Comparison of ENCODE assay signal across 9 mouse cellular contexts in genomic region chr2:63473699-63474098, GRCm38 (mm10).
DNase-seq lines count a peak whose midpoint lies in the region; ATAC-seq and TF ChIP-seq lines count a peak whose summit lies in the region.
"Had no signal": no experiment of that assay in that cellular context is flagged by ENCODE, and none has a peak within 500 bp of the region (broad histone marks: within the 10 kb centered on the region; RNA-seq: fewer than 3 reads in every experiment).

No protein-coding gene starts in this region.

- no peaks in the 10 kb centered on the region for H3K9me3 ChIP-seq in heart, postnatal 0 days (replicated peaks; ENCODE audit: control insufficient read depth, low read length)
- no peaks in the 10 kb centered on the region for H3K9me3 ChIP-seq in G1E (replicated peaks)
- H3K9me3 ChIP-seq in intestine, embryonic 15.5 days: no peaks in the 10 kb centered on the region
- no peaks in the 10 kb centered on the region for H3K9me3 ChIP-seq in limb, embryonic 14.5 days (ENCODE audit: control insufficient read depth, low read length)
- H3K9me3 ChIP-seq: liver, embryonic 13.5 days had no signal

- H3K4me2 ChIP-seq in heart, postnatal 0 days (ENCODE audit: low read depth, low read length): no peak overlapping the region
- no peak overlapping the region for H3K4me2 ChIP-seq in intestine, embryonic 15.5 days (replicated peaks)
- H3K4me2 ChIP-seq in limb, embryonic 14.5 days (replicated peaks; ENCODE audit: low read depth, low read length, severe bottlenecking): no peak overlapping the region
- H3K4me2 ChIP-seq: liver, embryonic 13.5 days had no signal

- TF ChIP-seq CTCF in heart, postnatal 0 days (IDR thresholded peaks at IDR 0.05; ENCODE audit: low read depth): peak; percentile 90
- TF ChIP-seq CTCF in G1E (IDR thresholded peaks at IDR 0.05; ENCODE audit: low read depth, low read length): no peak

- TF ChIP-seq POLR2A in limb, embryonic 14.5 days (IDR thresholded peaks at IDR 0.05; ENCODE audit: borderline replicate concordance, extremely low read depth, insufficient read depth, insufficient read length): no peak

- no peak for TF ChIP-seq EP300 in heart, postnatal 0 days (IDR thresholded peaks at IDR 0.05; ENCODE audit: low read depth)

- no peaks in the 10 kb centered on the region for H3K4me1 ChIP-seq in heart, postnatal 0 days (ENCODE audit: control insufficient read depth, insufficient read depth)
- H3K4me1 ChIP-seq in G1E (ENCODE audit: insufficient read depth, low read depth, low read length): no peaks in the 10 kb centered on the region
- H3K4me1 ChIP-seq in intestine, embryonic 15.5 days (replicated peaks): no peaks in the 10 kb centered on the region
- H3K4me1 ChIP-seq in limb, embryonic 14.5 days (ENCODE audit: control insufficient read depth, insufficient read depth, low read length): no peaks in the 10 kb centered on the region
- H3K4me1 ChIP-seq: liver, embryonic 13.5 days had no signal

- peak; percentile 67 for DNase-seq in heart, postnatal 0 days (ENCODE audit: low spot score)
- DNase-seq in heart, adult 8-10 months (ENCODE audit: low spot score): no peak
- no peak for DNase-seq in G1E (ENCODE audit: low spot score)
- DNase-seq in embryo, embryonic 11.5 days (ENCODE audit: low read depth, low spot score): peak; percentile 36
- peak; percentile 62 for DNase-seq in limb, embryonic 14.5 days (ENCODE audit: low spot score)
- DNase-seq in right cerebral cortex, postnatal 25 days: peak; percentile 13
- no peak for DNase-seq in urinary bladder, postnatal 25 days (ENCODE audit: low spot score)
- DNase-seq: liver, embryonic 13.5 days had no signal

- H3K36me3 ChIP-seq in heart, postnatal 0 days (replicated peaks; ENCODE audit: control insufficient read depth, insufficient read depth, low read length): no peaks in the 10 kb centered on the region
- no peaks in the 10 kb centered on the region for H3K36me3 ChIP-seq in G1E (replicated peaks)
- H3K36me3 ChIP-seq in intestine, embryonic 15.5 days: no peaks in the 10 kb centered on the region
- no peaks in the 10 kb centered on the region for H3K36me3 ChIP-seq in limb, embryonic 14.5 days (ENCODE audit: control insufficient read depth, insufficient read depth, low read length)
- H3K36me3 ChIP-seq: liver, embryonic 13.5 days had no signal

- no peak overlapping the region for H3K9ac ChIP-seq in heart, postnatal 0 days (replicated peaks; ENCODE audit: low read depth, low read length)
- H3K9ac ChIP-seq in intestine, embryonic 15.5 days: no peak overlapping the region
- no peak overlapping the region for H3K9ac ChIP-seq in limb, embryonic 14.5 days (ENCODE audit: low read depth, low read length, severe bottlenecking)
- H3K9ac ChIP-seq: liver, embryonic 13.5 days had no signal

- no peak for ATAC-seq in heart, postnatal 0 days (ENCODE audit: insufficient read depth, low read depth)
- peak; percentile 66 for ATAC-seq in G1E (ENCODE audit: extremely low read depth, insufficient number of reproducible peaks, low FRiP score, poor library complexity, severe bottlenecking)
- 0 out of 2 replicates have a peak, but pooled peaks have one; percentile 69 for ATAC-seq in intestine, embryonic 15.5 days
- ATAC-seq in limb, embryonic 14.5 days (ENCODE audit: low FRiP score, low read depth): peak; percentile 63; the same call in 1 of the 2 replicates

- H3K27me3 ChIP-seq in heart, postnatal 0 days (ENCODE audit: control insufficient read depth, insufficient read depth, low read length): no peaks in the 10 kb centered on the region
- no peaks in the 10 kb centered on the region for H3K27me3 ChIP-seq in G1E (ENCODE audit: insufficient read depth, low read length)
- no peaks in the 10 kb centered on the region for H3K27me3 ChIP-seq in intestine, embryonic 15.5 days (replicated peaks)
- no peaks in the 10 kb centered on the region for H3K27me3 ChIP-seq in limb, embryonic 14.5 days (ENCODE audit: control insufficient read depth, insufficient read depth, low read length)
- H3K27me3 ChIP-seq: liver, embryonic 13.5 days had no signal

- no peak overlapping the region for H3K27ac ChIP-seq in heart, postnatal 0 days (ENCODE audit: low read depth)
- H3K27ac ChIP-seq in intestine, embryonic 15.5 days: no peak overlapping the region
- no peak overlapping the region for H3K27ac ChIP-seq in limb, embryonic 14.5 days (replicated peaks; ENCODE audit: low read depth, low read length)
- H3K27ac ChIP-seq: liver, embryonic 13.5 days had no signal

- H3K4me3 ChIP-seq in heart, postnatal 0 days (ENCODE audit: low read depth, low read length): no peak overlapping the region
- H3K4me3 ChIP-seq in G1E (ENCODE audit: low read depth, low read length): no peak overlapping the region
- no peak overlapping the region for H3K4me3 ChIP-seq in intestine, embryonic 15.5 days (replicated peaks)
- H3K4me3 ChIP-seq in limb, embryonic 14.5 days (replicated peaks; ENCODE audit: low read length): no peak overlapping the region
- H3K4me3 ChIP-seq: liver, embryonic 13.5 days had no signal

- 15% methylated on average over 2 of the region's 2 CpGs for WGBS in heart, postnatal 0 days
- 8% methylated on average over 2 of the region's 2 CpGs for WGBS in intestine, embryonic 15.5 days
- WGBS in limb, embryonic 14.5 days: 12% methylated on average over 2 of the region's 2 CpGs

Comparison
In these comparisons a context has a peak if more than half of its experiments do, and no peak if none do; other contexts are left out.
1. DNase-seq: peak in heart, postnatal 0 days (single experiment), embryo, embryonic 11.5 days (single experiment), limb, embryonic 14.5 days (single experiment) and right cerebral cortex, postnatal 25 days (single experiment); none in heart, adult 8-10 months (single experiment), G1E (single experiment) and urinary bladder, postnatal 25 days (single experiment).